Mouse (Mus musculus) CD4-positive, CD25-positive, alpha-beta regulatory T cell, adult 4 months (primary cell): ENCODE results near the gene Cep131. TPM values are rescaled to one million over a fixed set of nuclear protein-coding genes. Genes with fewer than 3 reads are reported as not detected.

Source experiments
- ATAC-seq: one replicate; pipeline ENCODE4 v1.8.0; 2017
- polyA plus RNA-seq, 2 experiments: library from polyadenylated mRNA; unstranded; fragments of 100-300 nt; shearing (Covaris generic); gene quantifications; one replicate each; pipeline ENCODE4 v1.2.1; 2017

The Cep131 gene
- polyA plus RNA-seq, 2 experiments from 2014 or later: 0.47 TPM; not detected in 1

- no peak for ATAC-seq
These were observed 66.8 kb downstream of the Cep131 start for GRCm38 (mm10) chr11:120019542-120020440.

- no peak for ATAC-seq
These were observed 69.6 kb downstream of the Cep131 start for GRCm38 (mm10) chr11:120017011-120017410.

- ATAC-seq: no peak
These were observed 71.9 kb downstream of the Cep131 start for GRCm38 (mm10) chr11:120014758-120015157.

Other genes with a start within 250 kb of the Cep131 start
- gene Chmp6, start 173.4 kb downstream of the Cep131 start, polyA plus RNA-seq: 10 to 100 TPM; 46.8 to 64.7 TPM
- gene Baiap2, start 144.1 kb downstream of the Cep131 start, polyA plus RNA-seq: 10 to 100 TPM in 1 of 2 experiments, 1 to 10 TPM in 1; 7.9 to 11.5 TPM
- not detected for gene Aatk, start 39.7 kb downstream of the Cep131 start, polyA plus RNA-seq
- 10 to 100 TPM in 1 of 2 experiments, 1 to 10 TPM in 1; 9.2 to 12.1 TPM for gene Tepsin, start 11.9 kb upstream of the Cep131 start, polyA plus RNA-seq
- 10 to 100 TPM; 77.9 to 85.0 TPM for gene Ndufaf8, start 12.1 kb upstream of the Cep131 start, polyA plus RNA-seq
- 10 to 100 TPM; 34.8 to 49.2 TPM for gene Slc38a10, start 64.5 kb upstream of the Cep131 start, polyA plus RNA-seq
- gene Bahcc1, start 146.1 kb upstream of the Cep131 start, polyA plus RNA-seq: not detected